Mouse (Mus musculus) kidney, embryonic 16.5 days (tissue): ENCODE results near the gene Arf3. TPM values are rescaled to one million over a fixed set of nuclear protein-coding genes. Genes with fewer than 3 reads are reported as not detected.
A peak's percentile ranks its signal among the peaks of the same experiment; 100 is the strongest.
"Not testable (repeated sequence)": the region's sequence is repeated elsewhere in the genome, so short reads cannot be mapped to it uniquely, and the experiment has no call there.

Experiments used
- ATAC-seq: fragments of 200-750 bp; cut with Nextera tagmentation; 2 replicates; pipeline ENCODE4 v1.8.0; 2017; ENCODE audit warnings: moderate TSS enrichment; ENCODE audit not compliant: low FRiP score, low TSS enrichment
- H3K27ac ChIP-seq: fragments of 300-500 bp; sonication (generic); 2 replicates; pipeline ENCODE4 v1.5.1; 2014; ENCODE audit warnings: low read length
- H3K27me3 ChIP-seq: fragments of 300-500 bp; sonication (generic); 2 replicates; pipeline ENCODE4 v1.6.1; 2014; ENCODE audit warnings: low read length, control low read depth, mixed read lengths; ENCODE audit not compliant: insufficient read depth
- H3K36me3 ChIP-seq: fragments of 300-500 bp; sonication (generic); 2 replicates; pipeline ENCODE4 v1.6.1; 2014; ENCODE audit warnings: low read length, control low read depth, mixed read lengths; ENCODE audit not compliant: insufficient read depth
- H3K4me1 ChIP-seq: fragments of 300-500 bp; sonication (generic); 2 replicates; pipeline ENCODE4 v1.6.1; 2014; ENCODE audit warnings: low read length, control low read depth, mixed read lengths; ENCODE audit not compliant: insufficient read depth
- H3K4me2 ChIP-seq: fragments of 300-500 bp; sonication (generic); replicated peaks from 2 replicates; pipeline ENCODE4 v1.6.1; 2014; ENCODE audit warnings: low read depth, low read length
- H3K4me3 ChIP-seq: fragments of 300-500 bp; sonication (generic); 2 replicates; pipeline ENCODE4 v1.5.1; 2014; ENCODE audit warnings: mild to moderate bottlenecking, low read length
- H3K9ac ChIP-seq: fragments of 300-500 bp; sonication (generic); replicated peaks from 2 replicates; pipeline ENCODE4 v1.6.1; 2014; ENCODE audit warnings: low read length
- H3K9me3 ChIP-seq: fragments of 300-500 bp; sonication (generic); 2 replicates; pipeline ENCODE4 v1.6.1; 2016; ENCODE audit warnings: low read length, control low read depth
- WGBS: fragments of 180-500 bp; shearing (Covaris S2); extraction: QIAGEN DNeasy Blood & Tissue Kit; methylation state at CpG from one replicate; pipeline ENCODE4 v1.1.7; 2014; 5-methylcytosine and 5-hydroxymethylcytosine counted together
- polyA plus RNA-seq: library from polyadenylated mRNA; unstranded; fragments of >200 nt; fragmentation: Nextera tagmentation; extraction: Ambion mirVana; gene quantifications from 2 replicates; pipeline ENCODE4 v1.2.1, GENCODE M21; 2015

The Arf3 gene
- polyA plus RNA-seq, 1 experiment from 2014 or later: 56.3 TPM

DNA sequence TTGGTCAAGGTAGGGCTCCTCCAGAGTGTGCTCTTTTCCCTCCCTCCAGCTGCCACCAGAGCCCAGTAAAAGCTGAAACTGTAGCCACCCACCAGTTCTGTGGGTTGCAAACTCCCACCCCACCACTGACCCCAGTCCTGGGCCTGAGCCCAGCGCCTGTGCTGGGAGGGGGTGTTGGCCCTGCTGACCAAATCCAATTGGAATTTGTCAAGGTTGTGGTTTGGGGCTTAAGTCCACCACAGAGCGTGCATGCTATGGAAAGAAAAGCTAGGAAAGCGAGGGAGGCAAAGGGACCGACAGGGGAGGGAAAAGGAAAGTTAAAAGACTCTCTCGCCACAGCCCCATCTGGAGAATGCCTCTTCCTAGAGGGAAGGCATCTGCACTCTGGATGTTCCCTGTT, 5.2 kb upstream of the Arf3 start:
- peaks cover 37% of the 10 kb centered on the region for H3K27me3 ChIP-seq
- H3K9ac ChIP-seq: no peak overlapping the region
- no peak for ATAC-seq
- H3K9me3 ChIP-seq: no peaks in the 10 kb centered on the region
- peaks cover 19% of the 10 kb centered on the region for H3K4me1 ChIP-seq
- no peak overlapping the region for H3K27ac ChIP-seq
- 38% methylated on average over 5 of the region's 5 CpGs for WGBS
- H3K4me2 ChIP-seq: no peak overlapping the region
- H3K36me3 ChIP-seq: no peaks in the 10 kb centered on the region
- no peak overlapping the region for H3K4me3 ChIP-seq

GRCm38 (mm10) chr15:98765929-98766328, 2.9 kb upstream of the Arf3 start:
- no peaks in the 10 kb centered on the region for H3K9me3 ChIP-seq
- no peak overlapping the region for H3K27ac ChIP-seq
- no peak overlapping the region for H3K9ac ChIP-seq
- peaks cover 15% of the 10 kb centered on the region for H3K4me1 ChIP-seq
- peaks cover 14% of the 10 kb centered on the region for H3K27me3 ChIP-seq
- 76% methylated on average over 4 of the region's 4 CpGs for WGBS
- no peak overlapping the region for H3K4me2 ChIP-seq
- no peak overlapping the region for H3K4me3 ChIP-seq
- no peaks in the 10 kb centered on the region for H3K36me3 ChIP-seq
- ATAC-seq: no peak

DNA sequence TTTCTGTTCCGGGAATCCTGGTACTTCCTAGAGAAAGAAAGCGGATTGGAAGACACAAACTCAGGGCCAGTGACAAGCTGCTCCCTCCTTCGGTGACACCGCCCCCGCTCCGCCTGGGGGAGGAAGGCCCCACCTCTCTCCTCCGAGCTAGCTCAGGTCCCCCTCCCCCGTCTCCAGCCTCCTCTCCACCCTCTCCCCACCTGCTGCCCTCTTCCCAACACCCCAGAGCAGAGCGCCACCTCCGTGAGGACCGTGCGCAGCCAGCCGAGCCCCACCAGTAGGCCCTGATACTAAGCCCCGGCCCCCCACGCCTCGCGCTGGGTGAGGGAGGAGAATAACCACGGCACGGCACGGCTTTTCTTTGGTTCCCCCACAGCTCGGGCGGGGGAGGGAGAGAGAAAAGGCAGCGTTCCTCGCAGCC, 803 bp downstream of the Arf3 start:
- Histone ChIP-seq H3K36me3 (peaks cover 10% of the 10 kb centered on the region; the same call in 1 of the 2 replicates), H3K4me1 (peaks cover 19% of the 10 kb centered on the region), H3K9me3 (no peaks in the 10 kb centered on the region), H3K9ac (peak overlapping the region; percentile 93), H3K4me3 (peak overlapping the region; percentile 95), H3K4me2 (peak overlapping the region; percentile 86), H3K27ac (peak overlapping the region; percentile 89), H3K27me3 (0 out of 2 replicates have a peak, but pooled peaks cover 4% of the 10 kb centered on the region)
- under 1% methylated on average over 23 of the region's 24 CpGs for WGBS
- ATAC-seq: peak; percentile 87

- Histone ChIP-seq H3K36me3 (peaks cover 8% of the 10 kb centered on the region), H3K27ac (no peak overlapping the region), H3K4me2 (no peak overlapping the region), H3K4me1 (no peaks in the 10 kb centered on the region), H3K4me3 (no peak overlapping the region), H3K9me3 (no peaks in the 10 kb centered on the region), H3K27me3 (no peaks in the 10 kb centered on the region), H3K9ac (no peak overlapping the region)
- ATAC-seq: no peak
- 90% methylated on average over 2 of the region's 2 CpGs for WGBS
Measured at GRCm38 (mm10) chr15:98754125-98754524, 8.9 kb downstream of the Arf3 start.

DNA sequence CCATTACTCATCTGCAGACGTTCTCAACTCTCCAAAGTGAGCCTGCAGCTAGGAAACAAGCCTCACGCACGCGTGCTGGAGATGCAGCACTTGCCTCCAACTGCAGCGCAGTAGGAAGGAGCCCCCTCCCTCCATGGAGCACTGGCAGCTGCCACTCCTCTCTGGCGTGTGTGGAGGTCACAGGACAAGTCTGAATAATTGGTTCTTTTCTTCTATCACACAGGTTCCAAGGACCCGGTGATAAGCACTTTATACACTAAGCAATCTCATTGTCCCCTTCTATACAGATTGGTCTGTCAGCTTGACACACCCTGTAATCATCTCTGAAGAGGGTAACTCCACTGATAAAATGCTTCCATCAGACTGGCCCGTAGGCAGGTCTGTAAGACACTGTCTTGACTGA, 10.0 kb downstream of the Arf3 start:
- 80% methylated on average over 8 of the region's 8 CpGs for WGBS
- Histone ChIP-seq H3K9ac (no peak overlapping the region), H3K36me3 (peaks cover 5% of the 10 kb centered on the region), H3K4me3 (no peak overlapping the region), H3K4me1 (peaks cover 3% of the 10 kb centered on the region; the same call in 1 of the 2 replicates), H3K27me3 (no peaks in the 10 kb centered on the region), H3K9me3 (no peaks in the 10 kb centered on the region), H3K27ac (no peak overlapping the region), H3K4me2 (no peak overlapping the region)
- ATAC-seq: no peak

DNA sequence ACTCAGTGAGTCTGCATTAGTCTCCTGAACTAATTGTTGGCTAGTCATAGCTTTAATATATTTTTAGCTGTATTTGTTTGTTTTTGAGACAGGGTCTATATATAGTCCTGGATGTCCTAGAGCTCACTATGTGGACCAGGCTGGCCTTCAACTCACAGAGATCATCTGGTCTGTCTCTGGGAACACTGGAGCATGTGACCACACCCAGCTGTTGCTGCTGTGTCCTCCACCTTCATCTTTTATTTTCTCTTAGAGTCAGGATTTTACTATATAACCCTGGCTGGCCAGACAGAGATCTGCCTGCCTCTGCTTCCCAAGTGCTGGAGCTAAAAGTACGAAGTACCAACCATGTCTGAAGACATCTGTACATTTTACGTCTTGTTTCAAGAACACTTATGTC, 13.9 kb downstream of the Arf3 start:
- Histone ChIP-seq H3K9ac (no peak overlapping the region), H3K4me1 (peaks cover 9% of the 10 kb centered on the region; the same call in 1 of the 2 replicates), H3K27me3 (no peaks in the 10 kb centered on the region), H3K9me3 (no peaks in the 10 kb centered on the region), H3K4me3 (no peak overlapping the region), H3K36me3 (peaks cover 5% of the 10 kb centered on the region), H3K4me2 (no peak overlapping the region), H3K27ac (no peak overlapping the region)
- 95% methylated on average over 2 of the region's 2 CpGs for WGBS
- no peak for ATAC-seq

DNA sequence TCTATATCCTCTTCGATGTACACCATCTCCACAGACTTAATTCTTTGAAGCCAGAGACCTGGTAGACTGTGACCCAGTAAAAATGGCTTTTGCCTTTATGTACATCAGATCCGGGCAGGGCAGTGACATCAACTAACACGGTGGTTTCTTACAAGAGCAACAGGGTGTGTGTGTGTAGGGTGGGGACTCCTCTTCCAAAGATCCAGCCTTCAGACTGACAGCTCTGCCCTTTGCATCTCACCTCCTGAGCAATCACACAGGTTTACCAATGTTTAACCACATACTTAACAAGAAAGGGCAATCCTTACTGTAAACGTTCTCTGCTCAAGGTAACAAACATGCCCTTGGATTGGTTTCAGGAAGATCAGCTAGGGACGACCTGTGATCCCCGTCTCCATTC, 15.7 kb downstream of the Arf3 start:
- H3K4me2 ChIP-seq: no peak overlapping the region

DNA sequence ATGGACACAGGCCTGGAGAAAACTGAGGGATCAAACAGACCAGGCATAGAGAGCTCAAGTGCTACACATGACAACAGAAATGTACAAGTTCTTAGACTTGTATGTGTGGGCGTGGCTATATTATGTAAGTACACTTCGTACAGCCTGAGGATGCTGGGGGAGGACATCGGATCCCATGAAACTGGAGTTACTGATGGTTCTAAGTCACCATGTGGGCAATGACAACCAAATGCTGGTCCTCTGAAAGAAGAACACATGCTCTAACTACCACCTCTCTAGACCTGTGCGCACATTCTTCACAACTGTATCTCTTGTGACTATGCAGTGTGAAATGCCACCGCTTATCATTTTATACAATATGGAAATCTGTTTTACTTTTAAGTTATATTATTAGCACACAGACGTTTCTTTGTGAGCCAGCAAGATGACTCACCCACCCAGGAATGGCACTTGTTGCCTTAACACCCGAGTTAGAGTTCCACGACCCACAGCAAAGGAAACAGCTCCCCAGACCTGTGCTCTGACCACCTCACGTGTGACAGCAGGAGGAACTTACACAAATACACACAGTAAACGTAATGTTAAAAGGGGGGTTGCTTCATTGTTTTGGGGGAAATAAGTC, 16.6 kb downstream of the Arf3 start:
- H3K27me3 ChIP-seq: no peaks in the 10 kb centered on the region
- H3K4me1 ChIP-seq: peaks cover 9% of the 10 kb centered on the region; the same call in 1 of the 2 replicates
- 73% methylated on average over 10 of the region's 10 CpGs for WGBS
- peaks cover 4% of the 10 kb centered on the region for H3K36me3 ChIP-seq
- no peaks in the 10 kb centered on the region for H3K9me3 ChIP-seq
- no peak for ATAC-seq
- no peak overlapping the region for H3K4me3 ChIP-seq
- H3K9ac ChIP-seq: no peak overlapping the region
- no peak overlapping the region for H3K4me2 ChIP-seq
- H3K27ac ChIP-seq: no peak overlapping the region

More for the DNA sequence above, 15.7 kb downstream of the Arf3 start:
- Histone ChIP-seq H3K27ac (no peak overlapping the region), H3K4me3 (no peak overlapping the region), H3K27me3 (no peaks in the 10 kb centered on the region), H3K4me1 (peaks cover 9% of the 10 kb centered on the region; the same call in 1 of the 2 replicates), H3K36me3 (peaks cover 2% of the 10 kb centered on the region; the same call in 1 of the 2 replicates), H3K9me3 (no peaks in the 10 kb centered on the region), H3K9ac (no peak overlapping the region)
- no peak for ATAC-seq
- 71% methylated on average over 6 of the region's 6 CpGs for WGBS

GRCm38 (mm10) chr15:98743863-98744262, 19.2 kb downstream of the Arf3 start:
- H3K36me3 ChIP-seq: peaks cover 29% of the 10 kb centered on the region
- not testable (repeated sequence) for H3K4me1 ChIP-seq, H3K27ac ChIP-seq, H3K4me3 ChIP-seq, H3K9me3 ChIP-seq, H3K9ac ChIP-seq, ATAC-seq, H3K4me2 ChIP-seq, H3K27me3 ChIP-seq
- WGBS: 86% methylated on average over 3 of the region's 3 CpGs

DNA sequence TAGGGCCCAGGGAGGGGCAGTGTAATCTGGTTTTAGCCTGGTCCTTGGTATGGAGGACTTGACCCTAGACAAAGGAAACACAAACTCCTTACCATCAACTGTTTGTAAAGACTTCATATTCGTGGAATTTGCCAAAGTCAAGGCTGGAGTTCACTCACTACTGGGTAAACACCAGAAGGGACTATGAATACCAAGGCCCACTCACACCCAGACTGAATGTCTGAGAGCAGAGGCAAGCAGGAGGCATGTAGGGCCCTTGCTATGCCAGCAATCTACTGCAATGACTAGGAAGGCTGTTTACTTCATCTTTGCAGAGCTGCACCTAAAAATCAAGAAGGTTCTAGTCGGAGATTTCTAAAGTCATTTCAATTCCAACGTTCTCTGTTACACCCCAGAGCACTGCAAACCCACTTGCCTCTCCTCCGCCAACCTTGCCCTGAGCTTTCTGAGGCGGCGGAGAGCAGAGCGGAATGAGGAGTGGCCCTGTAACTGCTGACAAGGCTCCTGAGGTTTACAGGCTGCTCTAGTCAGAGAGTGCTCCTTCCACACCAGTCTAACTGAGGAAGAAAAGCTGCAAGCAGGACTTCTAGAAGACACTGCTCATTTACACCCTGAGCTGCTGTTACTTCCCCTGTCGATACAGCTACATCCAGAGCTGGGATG, 20.1 kb downstream of the Arf3 start:
- Histone ChIP-seq H3K27ac (no peak overlapping the region), H3K36me3 (peaks cover 33% of the 10 kb centered on the region), H3K4me2 (no peak overlapping the region), H3K27me3 (no peaks in the 10 kb centered on the region), H3K4me1 (peaks cover 5% of the 10 kb centered on the region; the same call in 1 of the 2 replicates), H3K9ac (no peak overlapping the region), H3K9me3 (no peaks in the 10 kb centered on the region), H3K4me3 (no peak overlapping the region)
- WGBS: 73% methylated on average over 8 of the region's 8 CpGs
- ATAC-seq: no peak
